Mouse (Mus musculus) forebrain, embryonic 14.5 days (tissue): Measurements from ENCODE around the gene Rap2b. TPM values are rescaled to one million over a fixed set of nuclear protein-coding genes. Genes with fewer than 3 reads are reported as not detected.

Experiments
- ATAC-seq: fragments of 200-750 bp; cut with Nextera tagmentation; 2 replicates; pipeline ENCODE4 v1.8.0; 2017; ENCODE audit warnings: mild to moderate bottlenecking, moderate library complexity
- DNase-seq: peaks from one replicate; pipeline ENCODE4 v3.0.0-alpha.2; 2015; ENCODE audit warnings: low spot score
- H3K27ac ChIP-seq: fragments of 300-500 bp; sonication (generic); 2 replicates; pipeline ENCODE4 v1.5.1; 2014; ENCODE audit warnings: low read depth, mild to moderate bottlenecking, control low read depth, low read length, moderate library complexity
- H3K27me3 ChIP-seq: fragments of 300-500 bp; sonication (generic); replicated peaks from 2 replicates; pipeline ENCODE4 v1.6.1; 2014; ENCODE audit warnings: low read length, control low read depth, mixed read lengths; ENCODE audit not compliant: control insufficient read depth, insufficient read depth
- H3K36me3 ChIP-seq: fragments of 300-500 bp; sonication (generic); 2 replicates; pipeline ENCODE4 v1.6.1; 2014; ENCODE audit warnings: low read length, control low read depth; ENCODE audit not compliant: control insufficient read depth, insufficient read depth
- H3K4me1 ChIP-seq: fragments of 300-500 bp; sonication (generic); 2 replicates; pipeline ENCODE4 v1.6.1; 2014; ENCODE audit warnings: antibody characterized with exemption, low read length, control low read depth; ENCODE audit not compliant: control insufficient read depth, insufficient read depth
- H3K4me2 ChIP-seq: fragments of 300-500 bp; sonication (generic); 2 replicates; pipeline ENCODE4 v1.6.1; 2014; ENCODE audit warnings: mild to moderate bottlenecking, control low read depth, low read length
- H3K4me3 ChIP-seq: fragments of 300-500 bp; sonication (generic); 2 replicates; pipeline ENCODE4 v1.5.1; 2014; ENCODE audit warnings: low read depth, low read length, control low read depth
- H3K9ac ChIP-seq: fragments of 300-500 bp; sonication (generic); 2 replicates; pipeline ENCODE4 v1.6.1; 2014; ENCODE audit warnings: mild to moderate bottlenecking, low read length, control low read depth, moderate library complexity
- H3K9me3 ChIP-seq: fragments of 300-500 bp; sonication (generic); replicated peaks from 2 replicates; pipeline ENCODE4 v1.6.1; 2016; ENCODE audit warnings: low read length, control low read depth, mixed read lengths; ENCODE audit not compliant: control insufficient read depth
- WGBS: fragments of 180-500 bp; shearing (Covaris S2); extraction: QIAGEN DNeasy Blood & Tissue Kit; methylation state at CpG from one replicate; pipeline ENCODE4 v1.1.7; 2014; 5-methylcytosine and 5-hydroxymethylcytosine counted together
- polyA plus RNA-seq: library from polyadenylated mRNA; unstranded; fragments of >200 nt; fragmentation: Nextera tagmentation; extraction: Ambion mirVana; gene quantifications from 2 replicates; pipeline ENCODE4 v1.2.1, GENCODE M21; 2014

The Rap2b gene
- polyA plus RNA-seq, result 14.6 and 15.2 TPM in 2 replicates

DNA sequence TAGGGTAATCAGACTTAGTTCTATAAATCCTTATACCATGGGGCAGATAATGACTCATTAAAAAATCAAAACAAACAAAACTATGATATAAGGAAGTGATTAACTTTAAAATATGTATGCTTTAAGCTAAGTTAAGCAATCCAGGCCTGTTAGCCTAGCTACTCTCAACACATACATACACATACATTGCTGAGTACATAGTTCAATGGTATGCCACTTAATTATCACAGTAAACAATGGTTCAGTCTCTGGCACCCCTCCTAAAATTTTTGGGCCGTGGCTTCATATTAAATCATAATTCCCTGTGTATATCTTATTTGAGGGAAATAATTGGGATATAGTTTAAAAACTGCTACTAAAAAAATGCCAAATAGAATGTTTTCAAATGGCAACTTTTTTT lies at the start of gene Rap2b:
Rap2b (plus strand) TSS at position 301 of the 400 bp plus-strand sequence.
- ATAC-seq (no peak), DNase-seq (no peak)
- WGBS, result 90% methylated on average over 1 of the region's 1 CpGs
- no peaks in the 10 kb centered on the region for H3K27me3 ChIP-seq
- no peak within 1 kb of the TSS for H3K27ac ChIP-seq
- no peak within 1 kb of the TSS for H3K9ac ChIP-seq
- no peaks in the 10 kb centered on the region for H3K4me1 ChIP-seq
- no peak within 1 kb of the TSS for H3K4me3 ChIP-seq
- no peaks in the 10 kb centered on the region for H3K36me3 ChIP-seq
- no peaks in the 10 kb centered on the region for H3K9me3 ChIP-seq
- H3K4me2 ChIP-seq, result peak within 1 kb of the TSS; percentile 87; the same call in 1 of the 2 replicates

DNA sequence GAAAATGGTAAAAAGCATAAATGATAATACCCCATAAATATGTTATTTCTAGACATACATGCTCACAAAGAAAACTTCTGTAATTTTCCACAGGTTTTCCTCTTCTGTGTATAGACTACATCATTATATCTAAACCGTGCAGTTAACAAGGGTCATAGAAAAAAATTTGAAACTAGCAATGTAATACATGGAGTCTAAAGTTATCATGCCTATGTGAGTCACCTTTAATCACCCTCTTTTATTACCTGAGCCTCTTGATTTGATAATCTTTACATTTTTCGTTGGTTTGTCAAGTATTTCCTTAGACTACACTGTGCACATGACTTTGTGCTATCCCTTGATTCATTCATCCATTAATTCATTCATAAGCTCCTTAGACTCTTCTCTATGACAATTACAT lies 46.4 kb upstream of the Rap2b start:
- 79% methylated on average over 2 of the region's 2 CpGs for WGBS
- H3K4me1 ChIP-seq, result no peaks in the 10 kb centered on the region
- DNase-seq (no peak), ATAC-seq (no peak)
- H3K27ac ChIP-seq, result no peak overlapping the region
- no peaks in the 10 kb centered on the region for H3K9me3 ChIP-seq
- no peak overlapping the region for H3K4me2 ChIP-seq
- H3K36me3 ChIP-seq, result no peaks in the 10 kb centered on the region
- H3K9ac ChIP-seq, result no peak overlapping the region
- H3K4me3 ChIP-seq, result no peak overlapping the region
- H3K27me3 ChIP-seq, result no peaks in the 10 kb centered on the region

DNA sequence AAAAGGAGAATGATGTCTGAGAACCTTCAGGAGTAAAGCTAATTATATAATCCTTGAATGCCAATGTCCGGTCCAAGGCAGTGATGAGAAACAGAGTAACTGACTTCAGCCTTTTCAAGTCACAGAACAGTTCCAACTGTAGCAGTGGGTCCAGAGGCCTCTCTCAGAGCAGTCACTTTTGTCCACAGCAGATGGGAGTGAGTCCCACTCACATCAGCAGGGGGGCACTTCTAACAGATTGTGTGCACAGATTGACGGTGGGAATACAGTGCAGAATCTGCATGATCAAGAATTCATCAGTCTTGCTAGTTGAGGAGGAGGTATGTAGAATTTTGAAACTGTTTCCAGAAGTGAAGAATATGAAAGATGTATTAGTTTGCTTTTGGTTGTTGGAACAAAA lies 41.4 kb upstream of the Rap2b start:
- 69% methylated on average over 2 of the region's 2 CpGs for WGBS
- DNase-seq (no peak), ATAC-seq (no peak)
- no peaks in the 10 kb centered on the region for H3K36me3 ChIP-seq
- no peaks in the 10 kb centered on the region for H3K27me3 ChIP-seq
- no peak overlapping the region for H3K4me3 ChIP-seq
- no peak overlapping the region for H3K4me2 ChIP-seq
- H3K4me1 ChIP-seq, result no peaks in the 10 kb centered on the region
- H3K9me3 ChIP-seq, result no peaks in the 10 kb centered on the region
- no peak overlapping the region for H3K27ac ChIP-seq
- H3K9ac ChIP-seq, result no peak overlapping the region

DNA sequence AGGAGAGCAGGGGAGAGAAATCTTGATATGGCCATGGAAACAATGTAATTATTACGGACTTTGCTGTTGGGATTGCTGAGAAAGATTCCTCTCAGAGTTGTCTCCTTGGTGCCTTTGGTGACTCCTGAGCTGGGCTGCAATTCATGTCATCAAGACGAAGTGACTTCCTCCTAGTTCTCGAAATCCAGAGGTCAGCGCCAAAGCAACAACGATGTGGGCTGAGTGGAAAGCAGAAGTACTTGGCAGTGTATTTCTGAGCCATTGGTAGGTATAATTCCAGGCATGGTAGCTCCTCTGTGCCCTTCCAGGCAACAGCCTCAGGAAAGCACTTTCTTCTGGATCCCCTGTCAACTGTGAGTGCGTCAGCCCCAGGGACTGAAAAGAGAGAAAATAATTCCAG lies 39.8 kb upstream of the Rap2b start:
- WGBS, result 83% methylated on average over 6 of the region's 6 CpGs
- Histone ChIP-seq H3K9me3 (no peaks in the 10 kb centered on the region), H3K27ac (no peak overlapping the region), H3K4me3 (no peak overlapping the region), H3K36me3 (no peaks in the 10 kb centered on the region), H3K4me1 (no peaks in the 10 kb centered on the region), H3K4me2 (no peak overlapping the region), H3K9ac (no peak overlapping the region), H3K27me3 (no peaks in the 10 kb centered on the region)
- DNase-seq (no peak), ATAC-seq (no peak)

DNA sequence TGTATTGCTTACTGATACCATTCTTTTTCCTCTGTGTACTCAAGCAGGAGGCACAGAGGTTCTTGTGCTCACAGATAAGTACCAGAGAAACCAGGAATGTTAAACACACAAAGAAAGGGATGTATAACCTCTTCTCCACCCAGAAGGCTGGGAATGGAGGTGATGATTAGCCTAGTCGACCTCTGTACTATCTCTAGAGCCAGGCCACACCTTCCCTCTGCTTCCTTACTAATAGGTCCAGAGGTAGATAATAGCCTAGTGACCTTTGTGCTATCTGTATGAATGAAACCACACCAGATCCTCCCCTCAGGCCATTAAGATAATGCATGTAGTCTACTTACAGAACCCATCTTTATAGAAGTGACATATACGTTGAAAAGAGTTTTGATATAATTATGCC lies 25.2 kb upstream of the Rap2b start:
- Histone ChIP-seq H3K27ac (no peak overlapping the region), H3K36me3 (no peaks in the 10 kb centered on the region), H3K9ac (no peak overlapping the region), H3K27me3 (no peaks in the 10 kb centered on the region), H3K4me3 (no peak overlapping the region), H3K4me1 (no peaks in the 10 kb centered on the region), H3K9me3 (no peaks in the 10 kb centered on the region), H3K4me2 (no peak overlapping the region)
- WGBS, result 73% methylated on average over 2 of the region's 2 CpGs
- DNase-seq (no peak), ATAC-seq (no peak)

DNA sequence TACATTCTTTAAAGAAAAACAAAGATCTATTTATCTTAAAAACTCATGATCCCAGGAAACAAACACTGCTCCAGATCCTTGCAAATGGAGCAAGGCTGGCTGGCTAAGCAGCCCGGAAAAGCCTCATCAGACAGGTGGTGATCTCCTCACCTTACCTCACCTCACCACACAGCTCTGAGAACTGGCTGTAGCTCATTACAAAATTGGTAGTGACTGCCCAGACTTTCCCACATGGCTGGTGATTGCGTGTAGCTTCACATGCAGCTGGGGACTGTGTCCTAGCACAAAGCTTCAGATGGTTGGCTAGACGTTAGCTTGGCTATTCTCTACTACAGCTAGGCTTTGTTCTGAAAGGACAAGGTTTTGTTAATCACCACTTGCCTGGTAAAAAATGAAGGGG lies 24.2 kb upstream of the Rap2b start:
- H3K27ac ChIP-seq, result no peak overlapping the region
- H3K9me3 ChIP-seq, result no peaks in the 10 kb centered on the region
- H3K4me3 ChIP-seq, result no peak overlapping the region
- H3K36me3 ChIP-seq, result no peaks in the 10 kb centered on the region
- H3K9ac ChIP-seq, result no peak overlapping the region
- no peaks in the 10 kb centered on the region for H3K27me3 ChIP-seq
- no peak overlapping the region for H3K4me2 ChIP-seq
- H3K4me1 ChIP-seq, result no peaks in the 10 kb centered on the region
- DNase-seq, result no peak
- no peak for ATAC-seq
- WGBS, result 79% methylated on average over 3 of the region's 3 CpGs

DNA sequence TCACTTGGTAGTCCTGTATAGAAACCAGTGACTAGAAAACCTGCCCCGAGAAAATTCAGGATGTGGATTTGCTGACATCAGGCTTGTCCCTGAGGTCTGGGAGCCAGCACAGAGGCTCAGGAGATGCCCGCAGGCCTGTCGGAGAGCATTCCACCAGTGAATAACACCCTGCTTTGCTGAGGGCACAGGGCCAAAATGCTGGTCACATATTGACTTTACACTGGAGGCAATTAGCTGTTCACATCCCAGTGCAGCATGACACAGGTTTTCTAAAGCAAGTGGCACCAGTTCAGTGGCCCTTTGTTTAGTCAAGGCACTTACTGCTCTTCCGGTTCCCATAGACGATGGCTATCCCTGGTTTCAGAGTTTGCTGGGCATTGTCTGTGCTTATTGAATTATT lies 21.1 kb upstream of the Rap2b start:
- Histone ChIP-seq H3K4me3 (no peak overlapping the region), H3K9ac (no peak overlapping the region), H3K27ac (no peak overlapping the region), H3K4me1 (no peaks in the 10 kb centered on the region), H3K36me3 (no peaks in the 10 kb centered on the region), H3K27me3 (no peaks in the 10 kb centered on the region), H3K4me2 (no peak overlapping the region), H3K9me3 (no peaks in the 10 kb centered on the region)
- WGBS, result 43% methylated on average over 5 of the region's 5 CpGs
- ATAC-seq, result no peak
- peak; percentile 4 for DNase-seq

DNA sequence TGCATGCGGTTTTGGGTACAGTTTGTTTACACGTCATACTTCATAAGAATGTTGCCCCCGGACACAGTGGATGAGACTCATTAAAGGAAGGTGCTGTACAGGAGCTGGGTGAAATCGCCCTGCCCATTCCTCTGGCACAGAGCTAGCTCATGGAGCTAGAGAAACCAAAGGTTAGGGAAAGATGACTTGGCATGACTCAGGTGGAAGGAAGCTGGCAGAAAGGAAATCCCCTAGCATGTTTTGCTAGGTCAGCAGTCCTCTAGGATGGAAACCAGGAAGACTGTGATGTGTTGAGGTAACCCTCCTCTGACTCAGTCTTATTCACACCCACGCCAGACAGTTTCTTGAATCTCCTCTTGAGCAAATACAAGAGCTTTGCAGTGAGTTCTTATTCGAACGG lies 17.4 kb upstream of the Rap2b start:
- 89% methylated on average over 7 of the region's 7 CpGs for WGBS
- no peaks in the 10 kb centered on the region for H3K27me3 ChIP-seq
- ATAC-seq (no peak), DNase-seq (no peak)
- H3K9ac ChIP-seq, result no peak overlapping the region
- no peak overlapping the region for H3K27ac ChIP-seq
- no peaks in the 10 kb centered on the region for H3K4me1 ChIP-seq
- H3K9me3 ChIP-seq, result no peaks in the 10 kb centered on the region
- no peaks in the 10 kb centered on the region for H3K36me3 ChIP-seq
- no peak overlapping the region for H3K4me2 ChIP-seq
- H3K4me3 ChIP-seq, result no peak overlapping the region

DNA sequence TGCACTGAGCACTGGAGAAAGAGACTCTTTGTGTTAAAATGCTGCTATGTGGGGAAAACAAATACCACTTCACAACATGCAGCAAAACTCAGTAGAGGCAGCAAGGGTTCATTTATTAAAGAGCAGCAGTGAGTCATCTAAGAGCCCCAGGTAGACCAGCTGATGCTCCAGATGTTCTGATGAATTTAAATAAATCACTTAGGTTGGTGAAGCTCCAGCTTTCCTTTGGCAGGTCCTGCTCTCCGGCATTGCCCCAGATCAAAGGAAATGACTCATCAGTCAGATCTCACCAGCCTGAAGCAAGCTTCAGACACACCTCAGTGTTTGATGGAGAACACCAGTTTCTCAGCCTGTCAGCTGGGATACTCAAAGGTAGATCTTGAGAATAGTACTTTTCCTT lies 15.8 kb upstream of the Rap2b start:
- Histone ChIP-seq H3K27ac (no peak overlapping the region), H3K9ac (no peak overlapping the region), H3K4me2 (no peak overlapping the region), H3K4me1 (no peaks in the 10 kb centered on the region), H3K27me3 (no peaks in the 10 kb centered on the region), H3K9me3 (no peaks in the 10 kb centered on the region), H3K4me3 (no peak overlapping the region), H3K36me3 (no peaks in the 10 kb centered on the region)
- ATAC-seq (no peak), DNase-seq (no peak)
- WGBS, result 78% methylated on average over 1 of the region's 1 CpGs
